Mouse (Mus musculus) heart, embryonic 12.5 days (tissue): ENCODE measurements around the gene Lamc3. TPM values are rescaled to one million over a fixed set of nuclear protein-coding genes. Genes with fewer than 3 reads are reported as not detected.
A peak's percentile ranks its signal among the peaks of the same experiment; 100 is the strongest.

Source experiments
- ATAC-seq: fragments of 200-750 bp; cut with Nextera tagmentation; 2 replicates; pipeline ENCODE4 v1.8.0; 2017; ENCODE audit warnings: moderate TSS enrichment, moderate library complexity; ENCODE audit not compliant: insufficient number of reproducible peaks, low FRiP score
- H3K27ac ChIP-seq: fragments of 300-500 bp; sonication (generic); 2 replicates; pipeline ENCODE4 v1.5.1; 2016; ENCODE audit warnings: mild to moderate bottlenecking, moderate library complexity; ENCODE audit not compliant: poor library complexity, severe bottlenecking
- H3K27me3 ChIP-seq: fragments of 300-500 bp; sonication (generic); replicated peaks from 2 replicates; pipeline ENCODE4 v1.6.1; 2016; ENCODE audit warnings: mild to moderate bottlenecking, moderate library complexity
- H3K36me3 ChIP-seq: fragments of 300-500 bp; sonication (generic); 2 replicates; pipeline ENCODE4 v1.6.1; 2016; ENCODE audit warnings: mild to moderate bottlenecking, moderate library complexity
- H3K4me1 ChIP-seq: fragments of 300-500 bp; sonication (generic); replicated peaks from 2 replicates; pipeline ENCODE4 v1.6.1; 2016; ENCODE audit warnings: mild to moderate bottlenecking
- H3K4me2 ChIP-seq: fragments of 300-500 bp; sonication (generic); 2 replicates; pipeline ENCODE4 v1.6.1; 2016; ENCODE audit warnings: mild to moderate bottlenecking, moderate library complexity
- H3K4me3 ChIP-seq: fragments of 300-500 bp; sonication (generic); 2 replicates; pipeline ENCODE4 v1.5.1; 2016; ENCODE audit warnings: mild to moderate bottlenecking
- H3K9ac ChIP-seq: fragments of 300-500 bp; sonication (generic); 2 replicates; pipeline ENCODE4 v1.6.1; 2016; ENCODE audit warnings: mild to moderate bottlenecking, moderate library complexity
- H3K9me3 ChIP-seq: fragments of 300-500 bp; sonication (generic); replicated peaks from 2 replicates; pipeline ENCODE4 v1.6.1; 2016; ENCODE audit warnings: mild to moderate bottlenecking, moderate library complexity
- WGBS: fragments of 180-500 bp; shearing (Covaris S2); methylation state at CpG from one replicate; pipeline ENCODE4 v1.1.7; 2016; 5-methylcytosine and 5-hydroxymethylcytosine counted together
- polyA plus RNA-seq: library from polyadenylated mRNA; unstranded; fragments of >200 nt; fragmentation: Nextera tagmentation; extraction: Ambion mirVana; gene quantifications from 2 replicates; pipeline ENCODE4 v1.2.1, GENCODE M21; 2016

The Lamc3 gene
- polyA plus RNA-seq, 1 experiment from 2014 or later: 1.3 TPM

GRCm38 (mm10) chr2:31974141-31974808 is 87.2 kb downstream of the Lamc3 start, which contains the start of gene Nup214:
Gene Nup214, plus strand, starts transcription at chr2:31974436.
- peak; percentile 99 for ATAC-seq
- peaks cover 9% of the 10 kb centered on the region for H3K4me1 ChIP-seq
- WGBS: under 1% methylated on average over 60 of the region's 60 CpGs
- peaks cover 53% of the 10 kb centered on the region for H3K36me3 ChIP-seq
- H3K4me3 ChIP-seq: peak within 1 kb of the TSS; percentile 90
- peak within 1 kb of the TSS; percentile 82 for H3K4me2 ChIP-seq
- no peaks in the 10 kb centered on the region for H3K27me3 ChIP-seq
- peak within 1 kb of the TSS; percentile 26; the same call in 1 of the 2 replicates for H3K27ac ChIP-seq
- H3K9me3 ChIP-seq: no peaks in the 10 kb centered on the region
- H3K9ac ChIP-seq: peak within 1 kb of the TSS; percentile 93

GRCm38 (mm10) chr2:31974809-31975371 is 87.8 kb downstream of the Lamc3 start:
- H3K9me3 ChIP-seq: no peaks in the 10 kb centered on the region
- peak overlapping the region; percentile 93 for H3K9ac ChIP-seq
- peak overlapping the region; percentile 90 for H3K4me3 ChIP-seq
- 7% methylated on average over 13 of the region's 13 CpGs for WGBS
- H3K4me1 ChIP-seq: peaks cover 9% of the 10 kb centered on the region
- peak overlapping the region; percentile 82 for H3K4me2 ChIP-seq
- H3K27me3 ChIP-seq: no peaks in the 10 kb centered on the region
- no peak; the same call in 1 of the 2 replicates for ATAC-seq
- peaks cover 52% of the 10 kb centered on the region for H3K36me3 ChIP-seq
- H3K27ac ChIP-seq: no peak overlapping the region

DNA sequence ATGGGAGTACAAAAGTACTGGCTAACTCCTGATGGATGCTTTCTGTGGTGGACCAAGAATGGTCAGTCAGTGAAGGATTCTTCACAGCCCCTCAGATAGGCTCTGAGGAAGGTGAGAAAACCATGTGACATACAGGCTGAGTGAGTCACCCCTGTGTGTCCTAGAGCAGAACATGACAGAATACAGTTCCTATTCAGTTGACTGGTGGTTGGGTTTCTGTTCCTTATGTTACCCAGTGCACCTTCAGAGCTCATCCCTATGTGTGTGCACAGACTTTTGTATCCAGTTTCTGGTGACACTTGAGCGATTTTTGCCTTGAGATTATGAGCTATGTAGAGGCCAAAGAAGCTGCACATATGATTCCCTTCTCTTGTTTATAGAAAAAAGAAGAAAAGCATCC is 100.7 kb downstream of the Lamc3 start:
- no peak for ATAC-seq
- no peak overlapping the region for H3K9ac ChIP-seq

GRCm38 (mm10) chr2:31990961-31991360 is 103.9 kb downstream of the Lamc3 start:
- peaks cover 85% of the 10 kb centered on the region for H3K36me3 ChIP-seq
- no peak overlapping the region for H3K9ac ChIP-seq
- WGBS: 86% methylated on average over 4 of the region's 4 CpGs

More for the DNA sequence above, 100.7 kb downstream of the Lamc3 start:
- peaks cover 89% of the 10 kb centered on the region for H3K36me3 ChIP-seq
- no peak overlapping the region for H3K27ac ChIP-seq
- no peak overlapping the region for H3K4me3 ChIP-seq
- H3K4me2 ChIP-seq: no peak overlapping the region
- no peaks in the 10 kb centered on the region for H3K4me1 ChIP-seq
- H3K9me3 ChIP-seq: no peaks in the 10 kb centered on the region
- 88% methylated on average over 1 of the region's 1 CpGs for WGBS
- H3K27me3 ChIP-seq: no peaks in the 10 kb centered on the region

DNA sequence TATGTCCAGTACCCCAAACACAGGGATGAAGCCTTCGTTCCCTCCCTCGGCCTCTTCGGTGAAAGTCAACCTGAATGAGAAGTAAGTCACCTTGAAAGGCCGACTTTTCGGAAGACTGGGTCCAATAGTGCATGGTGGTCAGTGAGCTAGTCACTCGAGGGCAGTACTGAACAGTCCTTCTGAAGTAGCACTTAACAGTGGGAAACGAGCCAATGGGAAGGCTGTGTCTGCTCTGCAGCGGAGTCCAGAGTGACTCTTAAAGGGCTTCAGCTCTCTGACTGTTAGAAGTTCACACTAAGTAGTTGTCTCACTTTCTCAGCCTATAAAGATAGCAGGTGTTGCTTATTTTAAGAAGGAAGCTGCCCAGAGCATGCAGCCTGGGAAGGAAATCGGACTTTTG is 107.8 kb downstream of the Lamc3 start:
- Histone ChIP-seq H3K4me3 (no peak overlapping the region), H3K9me3 (no peaks in the 10 kb centered on the region), H3K36me3 (peaks cover 92% of the 10 kb centered on the region), H3K27ac (no peak overlapping the region), H3K27me3 (no peaks in the 10 kb centered on the region), H3K9ac (no peak overlapping the region), H3K4me1 (no peaks in the 10 kb centered on the region), H3K4me2 (no peak overlapping the region)
- WGBS: 90% methylated on average over 9 of the region's 9 CpGs
- ATAC-seq: no peak

More at GRCm38 (mm10) chr2:31990961-31991360, 103.9 kb downstream of the Lamc3 start:
- Histone ChIP-seq H3K4me2 (no peak overlapping the region), H3K4me1 (no peaks in the 10 kb centered on the region), H3K4me3 (no peak overlapping the region), H3K9me3 (no peaks in the 10 kb centered on the region), H3K27me3 (no peaks in the 10 kb centered on the region), H3K27ac (no peak overlapping the region)
- no peak for ATAC-seq

DNA sequence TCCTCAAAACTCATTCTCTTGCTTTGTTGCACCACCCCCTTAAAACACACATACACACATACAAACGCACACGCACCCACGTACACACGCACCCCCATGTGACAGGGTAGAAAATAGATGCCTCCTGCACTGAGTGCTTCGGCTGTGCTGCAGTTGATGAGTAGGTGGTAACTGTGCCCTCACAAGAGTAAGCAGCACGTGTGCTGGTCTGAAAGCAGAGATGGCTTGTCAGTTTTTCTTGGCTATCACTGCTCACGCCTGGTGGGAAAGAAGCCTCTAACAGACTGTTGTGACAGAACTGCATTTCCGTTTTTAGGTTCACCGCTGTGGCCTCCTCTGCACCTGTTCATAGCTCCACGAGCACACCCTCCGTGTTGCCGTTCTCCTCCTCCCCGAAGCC is 109.0 kb downstream of the Lamc3 start:
- H3K27me3 ChIP-seq: no peaks in the 10 kb centered on the region
- no peak overlapping the region for H3K4me3 ChIP-seq
- H3K36me3 ChIP-seq: peaks cover 86% of the 10 kb centered on the region
- no peak overlapping the region for H3K9ac ChIP-seq
- no peaks in the 10 kb centered on the region for H3K9me3 ChIP-seq
- no peak overlapping the region for H3K4me2 ChIP-seq
- WGBS: 93% methylated on average over 13 of the region's 13 CpGs
- no peak for ATAC-seq
- H3K27ac ChIP-seq: no peak overlapping the region
- H3K4me1 ChIP-seq: no peaks in the 10 kb centered on the region

Other genes with a start within 250 kb of the Lamc3 start
- 0.08 TPM in 1 of 2 replicates, not detected in the other for gene Prdm12, start 247.3 kb upstream of the Lamc3 start, polyA plus RNA-seq
- 38.2 and 38.4 TPM in 2 replicates for gene Exosc2, start 216.6 kb upstream of the Lamc3 start, polyA plus RNA-seq
- gene Abl1, start 198.9 kb upstream of the Lamc3 start, polyA plus RNA-seq: 41.2 and 41.8 TPM in 2 replicates
- gene Qrfp, start 76.7 kb upstream of the Lamc3 start, polyA plus RNA-seq: 0.08 TPM in 1 of 2 replicates, not detected in the other
- gene Fibcd1, start 41.3 kb upstream of the Lamc3 start, polyA plus RNA-seq: 0.04 and 0.08 TPM in 2 replicates
- gene Aif1l, start 62.8 kb downstream of the Lamc3 start, polyA plus RNA-seq: 80.5 and 81.6 TPM in 2 replicates
- 59.8 and 63.4 TPM in 2 replicates for gene Nup214, start 87.1 kb downstream of the Lamc3 start, polyA plus RNA-seq
- 48.1 and 50.7 TPM in 2 replicates for gene Fam78a, start 197.6 kb downstream of the Lamc3 start, polyA plus RNA-seq
- 11.4 and 13.6 TPM in 2 replicates for gene Plpp7, start 208.2 kb downstream of the Lamc3 start, polyA plus RNA-seq